Mouse (Mus musculus) NIH3T3 (cell line): ENCODE data around the gene Ran.

Experiments
- DNase-seq: peaks from one replicate; pipeline ENCODE4 v3.0.0-alpha.2; 2012; ENCODE audit warnings: low read depth

Ran gene

GRCm38 (mm10) chr5:129064186-129064585, 44.3 kb downstream of the Ran start:
- no peak for DNase-seq

- no peak for DNase-seq
Observed at GRCm38 (mm10) chr5:129065301-129065700, 45.4 kb downstream of the Ran start.

- peak; percentile 76 for DNase-seq
Observed at GRCm38 (mm10) chr5:129065946-129066345, 46.1 kb downstream of the Ran start.

- DNase-seq: no peak
Observed at GRCm38 (mm10) chr5:129066541-129067230, 46.8 kb downstream of the Ran start.

- no peak for DNase-seq
Observed at GRCm38 (mm10) chr5:129067231-129067834, 47.5 kb downstream of the Ran start.

GRCm38 (mm10) chr5:129071761-129072280, 52.0 kb downstream of the Ran start:
- DNase-seq: peak; percentile 31

- no peak for DNase-seq
Observed at GRCm38 (mm10) chr5:129073404-129073803, 53.5 kb downstream of the Ran start.
